ENCODE assay signal across 21 mouse cellular contexts in genomic region chr17:23746767-23747166, GRCm38 (mm10). TPM values are rescaled to one million over a fixed set of nuclear protein-coding genes. Genes with fewer than 3 reads are reported as not detected.
DNase-seq lines count a peak whose midpoint lies in the region; ATAC-seq lines count a peak whose summit lies in the region.
"Had no signal": no experiment of that assay in that cellular context is flagged by ENCODE, and none has a peak within 500 bp of the region (broad histone marks: within the 10 kb centered on the region; RNA-seq: fewer than 3 reads in every experiment).

No protein-coding gene starts in this region.

- H3K27ac ChIP-seq in heart, embryonic 10.5 days = no peak overlapping the region
- H3K27ac ChIP-seq: forebrain, embryonic 12.5 days; hindbrain, embryonic 12.5 days; layer of hippocampus, adult 2 months had no signal

- peak; percentile 70 for DNase-seq in heart, embryonic 10.5 days (ENCODE audit: low spot score)
- no peak for DNase-seq in heart, adult 11 months
- peak; percentile 19 for DNase-seq in urinary bladder, adult 2 months (ENCODE audit: low spot score)
- DNase-seq in urinary bladder, postnatal 10 days (ENCODE audit: low spot score) = no peak
- peak; percentile 50 for DNase-seq in splenic B cell, adult 2 months (ENCODE audit: low read depth, low spot score)
- no peak for DNase-seq in adrenal gland, adult 8-10 months
- no peak for DNase-seq in urinary bladder, postnatal 14 days (ENCODE audit: low spot score)
- DNase-seq: adrenal gland, adult 2 months; gastrocnemius, postnatal 36 days; heart, postnatal 10 days; kidney, adult 18-20 months; kidney, postnatal 14 days; lung, adult 2 months; right cerebral cortex, postnatal 25 days had no signal

- peaks cover 7% of the 10 kb centered on the region for H3K36me3 ChIP-seq in heart, embryonic 10.5 days
- H3K36me3 ChIP-seq in splenic B cell, adult 2 months (ENCODE audit: control insufficient read depth, insufficient read depth, low read length, poor library complexity, severe bottlenecking) = no peaks in the 10 kb centered on the region

- H3K27me3 ChIP-seq in heart, embryonic 10.5 days (ENCODE audit: insufficient read depth, poor library complexity, severe bottlenecking) = peaks cover 66% of the 10 kb centered on the region
- H3K27me3 ChIP-seq in splenic B cell, adult 2 months (ENCODE audit: control insufficient read depth, insufficient read depth, low read length, poor library complexity, severe bottlenecking) = no peaks in the 10 kb centered on the region

- peaks cover 32% of the 10 kb centered on the region for H3K4me1 ChIP-seq in heart, embryonic 10.5 days

- ATAC-seq in common myeloid progenitor, adult 5-6 weeks (replicated peaks; ENCODE audit: low read depth, poor library complexity, severe bottlenecking) = peak; percentile 40

- WGBS in heart, embryonic 10.5 days = 77% methylated on average over 3 of the region's 3 CpGs

- no peaks in the 10 kb centered on the region for H3K9me3 ChIP-seq in heart, embryonic 10.5 days
- H3K9me3 ChIP-seq: forebrain, embryonic 12.5 days; hindbrain, embryonic 12.5 days had no signal

- H3K4me3 ChIP-seq in heart, embryonic 10.5 days = no peak overlapping the region
- H3K4me3 ChIP-seq: layer of hippocampus, adult 2 months had no signal

RNA-seq across cellular contexts. Expression of gene Kremen2, which starts 1.1 kb away (rescaled TPM):
- polyA plus RNA-seq in heart, embryonic 10.5 days (2016; fragmentation: Nextera tagmentation; extraction: Ambion mirVana) = 0.43 and 1.9 TPM in 2 replicates
- polyA plus RNA-seq in urinary bladder, adult 2 months (2012; rRNA removed) = 0.04 and 0.11 TPM in 2 replicates
- total RNA-seq in common myeloid progenitor, adult 5-6 weeks (2017) = not detected in 2 replicates
- total RNA-seq in adrenal gland, adult 8-10 months (2022) = under 1 TPM in 3 of 4 experiments, not detected in 1; 0.17 to 0.30 (median 0.26) TPM
- total RNA-seq: adrenal gland, adult 2 months; gastrocnemius, postnatal 36 days; heart, postnatal 10 days; liver, adult 2 months had no signal

RNA-seq across cellular contexts. Expression of gene Paqr4, which starts 6.1 kb away (rescaled TPM):
- 8.7 and 9.3 TPM in 2 replicates for polyA plus RNA-seq in heart, embryonic 10.5 days (2016; fragmentation: Nextera tagmentation; extraction: Ambion mirVana)
- polyA plus RNA-seq in urinary bladder, adult 2 months (2012; rRNA removed) = 12.8 and 13.0 TPM in 2 replicates
- 4.4 and 5.3 TPM in 2 replicates for total RNA-seq in common myeloid progenitor, adult 5-6 weeks (2017)
- 10 to 100 TPM in 3 of 4 experiments, 1 to 10 TPM in 1; 7.7 to 17.9 (median 12.0) TPM for total RNA-seq in adrenal gland, adult 8-10 months (2022)

RNA-seq across cellular contexts. Expression of gene Pkmyt1, which starts 20.6 kb away (rescaled TPM):
- polyA plus RNA-seq in heart, embryonic 10.5 days (2016; fragmentation: Nextera tagmentation; extraction: Ambion mirVana) = 46.5 and 53.2 TPM in 2 replicates
- 10.4 and 15.3 TPM in 2 replicates for polyA plus RNA-seq in urinary bladder, adult 2 months (2012; rRNA removed)
- 14.3 and 28.1 TPM in 2 replicates for total RNA-seq in common myeloid progenitor, adult 5-6 weeks (2017)
- 1 to 10 TPM; 1.7 to 6.2 (median 3.6) TPM for total RNA-seq in adrenal gland, adult 8-10 months (2022)

RNA-seq across cellular contexts. Expression of gene 1520401A03Rik, which starts 24.2 kb away (rescaled TPM):
- polyA plus RNA-seq in heart, embryonic 10.5 days (2016; fragmentation: Nextera tagmentation; extraction: Ambion mirVana) = not detected in 2 replicates
- 0.10 and 0.23 TPM in 2 replicates for polyA plus RNA-seq in urinary bladder, adult 2 months (2012; rRNA removed)
- total RNA-seq in common myeloid progenitor, adult 5-6 weeks (2017) = not detected in 2 replicates
- total RNA-seq in adrenal gland, adult 8-10 months (2022) = 10 to 100 TPM in 3 of 4 experiments, 1 to 10 TPM in 1; 2.4 to 62.8 (median 19.6) TPM
- total RNA-seq: gastrocnemius, postnatal 36 days; heart, postnatal 10 days; liver, adult 2 months; midbrain, postnatal 0 days had no signal
- polyA plus RNA-seq: forebrain, embryonic 12.5 days; liver, adult 2 months; lung, adult 2 months; midbrain, postnatal 0 days; spleen, adult 2 months had no signal

RNA-seq across cellular contexts. Expression of gene Flywch1, which starts 24.6 kb away (rescaled TPM):
- polyA plus RNA-seq in heart, embryonic 10.5 days (2016; fragmentation: Nextera tagmentation; extraction: Ambion mirVana) = 97.9 and 117 TPM in 2 replicates
- 35.0 and 39.3 TPM in 2 replicates for polyA plus RNA-seq in urinary bladder, adult 2 months (2012; rRNA removed)
- 33.8 and 34.0 TPM in 2 replicates for total RNA-seq in common myeloid progenitor, adult 5-6 weeks (2017)
- total RNA-seq in adrenal gland, adult 8-10 months (2022) = 100 to 1,000 TPM in 2 of 4 experiments, 10 to 100 TPM in 2; 82.9 to 115 (median 102) TPM

Comparison
In these comparisons a context has a peak if more than half of its experiments do, and no peak if none do; other contexts are left out.
1. DNase-seq: peak in heart, embryonic 10.5 days (single experiment), urinary bladder, adult 2 months (single experiment) and splenic B cell, adult 2 months (single experiment); none in heart, adult 11 months (single experiment), urinary bladder, postnatal 10 days (single experiment), adrenal gland, adult 8-10 months (single experiment) and urinary bladder, postnatal 14 days (single experiment).